Mouse (Mus musculus) neural tube, embryonic 11.5 days (tissue): ENCODE measurements around the gene Fam160b1. TPM values are rescaled to one million over a fixed set of nuclear protein-coding genes. Genes with fewer than 3 reads are reported as not detected.

ENCODE experiments used
- ATAC-seq: fragments of 200-750 bp; cut with Nextera tagmentation; 2 replicates; pipeline ENCODE4 v1.8.0; 2017; ENCODE audit warnings: moderate number of reproducible peaks, mild to moderate bottlenecking, moderate TSS enrichment, moderate library complexity; ENCODE audit not compliant: insufficient read depth, low FRiP score, low TSS enrichment
- DNase-seq: peaks from one replicate; pipeline ENCODE4 v3.0.0-alpha.2; 2015; ENCODE audit warnings: low spot score
- H3K27ac ChIP-seq: fragments of 300-500 bp; sonication (generic); 2 replicates; pipeline ENCODE4 v1.5.1; 2014; ENCODE audit warnings: low read depth, mild to moderate bottlenecking, low read length
- H3K27me3 ChIP-seq: fragments of 300-500 bp; sonication (generic); 2 replicates; pipeline ENCODE4 v1.6.1; 2014; ENCODE audit warnings: mild to moderate bottlenecking, low read length, mixed read lengths; ENCODE audit not compliant: control insufficient read depth, insufficient read depth
- H3K36me3 ChIP-seq: fragments of 300-500 bp; sonication (generic); 2 replicates; pipeline ENCODE4 v1.6.1; 2014; ENCODE audit warnings: mild to moderate bottlenecking, low read length, moderate library complexity, mixed read lengths; ENCODE audit not compliant: control insufficient read depth, insufficient read depth
- H3K4me1 ChIP-seq: fragments of 300-500 bp; sonication (generic); 2 replicates; pipeline ENCODE4 v1.6.1; 2014; ENCODE audit warnings: low read length, mixed read lengths; ENCODE audit not compliant: control insufficient read depth, insufficient read depth
- H3K4me2 ChIP-seq: fragments of 300-500 bp; sonication (generic); 2 replicates; pipeline ENCODE4 v1.6.1; 2014; ENCODE audit warnings: low read depth, mild to moderate bottlenecking, moderate library complexity
- H3K4me3 ChIP-seq: fragments of 300-500 bp; sonication (generic); 2 replicates; pipeline ENCODE4 v1.5.1; 2014; ENCODE audit warnings: low read depth, low read length
- H3K9ac ChIP-seq: fragments of 300-500 bp; sonication (generic); 2 replicates; pipeline ENCODE4 v1.6.1; 2014; ENCODE audit warnings: mild to moderate bottlenecking, low read length
- H3K9me3 ChIP-seq: fragments of 300-500 bp; sonication (generic); 2 replicates; pipeline ENCODE4 v1.6.1; 2016; ENCODE audit warnings: low read length; ENCODE audit not compliant: control insufficient read depth
- WGBS: fragments of 180-500 bp; shearing (Covaris S2); extraction: QIAGEN DNeasy Blood & Tissue Kit; methylation state at CpG from one replicate; pipeline ENCODE4 v1.1.7; 2014; 5-methylcytosine and 5-hydroxymethylcytosine counted together
- polyA plus RNA-seq: library from polyadenylated mRNA; unstranded; fragments of >200 nt; fragmentation: Nextera tagmentation; extraction: Ambion mirVana; gene quantifications from 2 replicates; pipeline ENCODE4 v1.2.1, GENCODE M21; 2014

The Fam160b1 gene
- polyA plus RNA-seq, 1 experiment from 2014 or later = 17.7 TPM

DNA sequence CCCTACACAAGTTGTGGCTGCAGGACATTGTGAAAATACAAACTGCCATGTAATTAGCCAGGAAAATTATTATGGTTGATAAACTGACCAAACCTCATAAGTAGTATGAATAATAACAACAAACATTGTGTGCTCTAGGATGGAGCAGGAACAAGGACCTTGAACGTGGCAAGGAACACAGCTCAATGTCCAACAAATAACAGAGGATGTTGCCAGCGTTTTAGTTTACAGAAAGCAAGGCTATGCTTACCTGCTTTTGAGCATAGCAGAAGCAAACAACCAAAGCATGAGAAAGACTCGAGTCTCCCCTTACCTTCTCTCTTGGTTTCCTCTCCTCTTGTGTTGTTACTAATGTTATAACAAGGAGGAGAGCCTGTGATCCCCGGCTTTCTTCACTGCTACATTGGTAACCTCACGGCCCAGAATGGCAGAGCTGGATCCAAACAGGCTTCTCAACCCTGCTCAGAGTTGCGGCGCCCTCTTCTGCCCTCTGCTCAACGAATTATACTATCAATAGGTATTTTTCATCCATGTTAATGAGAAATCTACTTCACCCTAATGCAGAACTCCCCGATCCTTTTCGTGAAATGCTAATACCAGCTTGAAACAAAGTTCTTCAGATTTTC is 666 bp upstream of the Fam160b1 start:
- no peak overlapping the region for H3K27ac ChIP-seq
- ATAC-seq = no peak
- WGBS = 57% methylated on average over 10 of the region's 10 CpGs
- peak overlapping the region; percentile 46 for H3K4me2 ChIP-seq
- peak overlapping the region; percentile 88 for H3K4me3 ChIP-seq
- H3K9me3 ChIP-seq = no peaks in the 10 kb centered on the region
- no peaks in the 10 kb centered on the region for H3K27me3 ChIP-seq
- DNase-seq = no peak
- H3K4me1 ChIP-seq = peaks cover 19% of the 10 kb centered on the region
- no peaks in the 10 kb centered on the region for H3K36me3 ChIP-seq
- H3K9ac ChIP-seq = peak overlapping the region; percentile 32; the same call in 1 of the 2 replicates

DNA sequence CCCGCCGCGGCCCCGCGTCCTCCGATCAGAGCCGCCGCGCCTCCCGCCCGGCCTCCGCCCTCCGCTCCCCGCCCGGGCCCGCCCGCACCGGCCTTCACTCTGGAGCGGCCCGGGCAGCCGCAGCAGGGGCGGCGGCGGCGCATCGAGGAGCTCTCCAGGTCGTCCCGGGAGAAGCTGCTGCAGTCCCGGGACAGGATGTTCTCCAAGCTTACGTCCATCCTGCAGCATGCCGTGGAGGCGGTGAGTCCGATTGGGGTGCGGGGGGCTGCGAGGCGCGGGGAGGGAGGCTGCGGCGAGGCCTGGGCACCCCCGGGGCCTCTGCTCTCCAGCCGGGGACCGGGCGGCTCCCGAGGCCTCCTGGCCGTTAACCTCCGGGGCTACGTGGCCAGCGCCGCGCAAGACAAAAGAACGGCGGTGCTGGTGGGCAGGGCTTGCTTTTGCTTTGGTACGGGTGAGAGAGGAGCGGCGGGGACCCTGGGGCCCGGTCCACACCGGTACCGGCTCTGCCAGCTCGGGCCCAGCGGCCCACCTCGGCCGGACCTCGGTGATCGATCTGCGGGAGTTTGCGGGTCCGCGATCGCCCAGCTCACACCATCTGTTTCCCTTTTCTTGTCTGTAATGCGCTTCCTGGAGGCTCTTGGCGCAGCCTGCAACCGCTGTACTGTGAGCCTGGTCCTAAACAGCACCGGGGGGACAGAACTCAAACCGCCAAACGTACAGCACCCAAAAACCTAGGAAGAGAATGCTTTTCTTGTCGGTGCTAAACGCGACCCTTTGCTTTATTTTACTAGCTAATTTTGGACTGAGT is 855 bp downstream of the Fam160b1 start:
- peak overlapping the region; percentile 55 for H3K4me2 ChIP-seq
- ATAC-seq (peak; percentile 75), DNase-seq (peak; percentile 71)
- H3K9me3 ChIP-seq = no peaks in the 10 kb centered on the region
- under 1% methylated on average over 62 of the region's 78 CpGs for WGBS
- peak overlapping the region; percentile 98 for H3K9ac ChIP-seq
- no peaks in the 10 kb centered on the region for H3K36me3 ChIP-seq
- H3K27me3 ChIP-seq = no peaks in the 10 kb centered on the region
- H3K4me3 ChIP-seq = peak overlapping the region; percentile 88
- peak overlapping the region; percentile 92 for H3K27ac ChIP-seq
- H3K4me1 ChIP-seq = peaks cover 28% of the 10 kb centered on the region

DNA sequence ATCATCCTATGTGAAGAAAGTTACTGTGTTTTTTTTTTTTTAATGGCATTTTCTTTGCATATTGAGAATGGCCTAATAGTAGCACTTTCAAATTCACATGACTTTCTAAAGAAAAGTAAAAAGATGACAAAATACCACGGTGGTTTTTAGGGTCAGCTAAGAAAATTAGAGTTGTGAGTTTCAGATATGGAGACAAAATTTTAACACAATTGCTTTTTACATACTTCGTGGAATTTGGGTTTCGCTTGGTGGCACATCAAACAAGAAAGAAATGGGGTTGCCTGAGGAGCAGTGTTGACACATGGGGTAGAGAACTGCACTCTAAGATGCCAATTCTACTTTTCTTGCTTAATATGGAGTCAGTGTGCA is 1.4 kb downstream of the Fam160b1 start:
- Histone ChIP-seq H3K4me3 (peak overlapping the region; percentile 88), H3K4me1 (peaks cover 30% of the 10 kb centered on the region), H3K9me3 (no peaks in the 10 kb centered on the region), H3K27ac (peak overlapping the region; percentile 92), H3K27me3 (no peaks in the 10 kb centered on the region), H3K9ac (peak overlapping the region; percentile 98), H3K4me2 (peak overlapping the region; percentile 55), H3K36me3 (no peaks in the 10 kb centered on the region)
- WGBS = 19% methylated on average over 3 of the region's 3 CpGs
- DNase-seq (no peak), ATAC-seq (no peak)

DNA sequence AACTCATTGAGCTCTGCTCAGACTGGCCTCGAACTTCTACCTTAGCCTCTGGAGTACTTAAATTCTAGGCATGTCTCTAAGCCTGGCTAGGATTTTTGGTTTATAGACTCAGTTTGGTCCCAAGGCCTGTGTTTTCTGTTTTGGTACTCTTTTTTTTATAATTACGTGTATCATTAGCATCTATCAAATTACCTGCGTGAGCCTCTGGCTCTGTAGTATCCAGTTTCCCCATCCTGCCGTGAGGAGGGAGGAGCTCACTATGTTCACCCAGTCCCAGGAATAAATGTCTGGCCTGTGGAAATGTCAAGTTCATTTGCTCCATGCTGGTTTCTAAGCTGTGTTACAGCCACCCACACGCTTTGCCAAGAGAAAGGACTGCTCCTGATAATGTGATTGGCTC is 2.1 kb downstream of the Fam160b1 start:
- no peaks in the 10 kb centered on the region for H3K27me3 ChIP-seq
- 58% methylated on average over 5 of the region's 5 CpGs for WGBS
- no peaks in the 10 kb centered on the region for H3K9me3 ChIP-seq
- peak overlapping the region; percentile 12; the same call in 1 of the 2 replicates for H3K4me3 ChIP-seq
- peaks cover 30% of the 10 kb centered on the region for H3K4me1 ChIP-seq
- ATAC-seq = no peak
- H3K4me2 ChIP-seq = peak overlapping the region; percentile 25
- no peaks in the 10 kb centered on the region for H3K36me3 ChIP-seq
- H3K9ac ChIP-seq = no peak overlapping the region
- no peak for DNase-seq
- no peak overlapping the region for H3K27ac ChIP-seq

DNA sequence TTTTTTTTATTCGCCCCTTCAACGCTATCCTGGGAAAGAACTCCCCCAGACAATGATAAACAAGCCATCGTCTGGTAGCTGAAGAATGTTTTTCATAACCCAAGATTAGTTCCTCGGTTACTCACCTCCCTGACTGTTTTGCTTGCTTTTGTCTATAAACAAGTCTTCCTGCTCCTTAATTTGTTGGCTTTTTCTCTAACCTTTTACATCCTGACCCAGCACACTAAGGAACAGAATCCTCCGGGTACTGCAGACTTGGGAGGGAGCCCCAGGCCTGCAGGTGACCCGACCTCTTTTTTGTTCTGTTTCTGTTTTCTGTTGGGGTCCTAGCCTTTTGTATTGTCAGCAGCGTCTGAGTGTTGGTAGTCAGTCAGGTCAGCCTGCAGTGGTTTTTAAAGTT is 2.6 kb downstream of the Fam160b1 start:
- no peaks in the 10 kb centered on the region for H3K36me3 ChIP-seq
- no peak for ATAC-seq
- no peaks in the 10 kb centered on the region for H3K9me3 ChIP-seq
- WGBS = 55% methylated on average over 7 of the region's 7 CpGs
- no peak overlapping the region; the same call in 1 of the 2 replicates for H3K4me3 ChIP-seq
- no peak overlapping the region for H3K9ac ChIP-seq
- H3K4me1 ChIP-seq = peaks cover 30% of the 10 kb centered on the region
- H3K27ac ChIP-seq = no peak overlapping the region
- peak overlapping the region; percentile 25 for H3K4me2 ChIP-seq
- H3K27me3 ChIP-seq = no peaks in the 10 kb centered on the region
- no peak for DNase-seq

DNA sequence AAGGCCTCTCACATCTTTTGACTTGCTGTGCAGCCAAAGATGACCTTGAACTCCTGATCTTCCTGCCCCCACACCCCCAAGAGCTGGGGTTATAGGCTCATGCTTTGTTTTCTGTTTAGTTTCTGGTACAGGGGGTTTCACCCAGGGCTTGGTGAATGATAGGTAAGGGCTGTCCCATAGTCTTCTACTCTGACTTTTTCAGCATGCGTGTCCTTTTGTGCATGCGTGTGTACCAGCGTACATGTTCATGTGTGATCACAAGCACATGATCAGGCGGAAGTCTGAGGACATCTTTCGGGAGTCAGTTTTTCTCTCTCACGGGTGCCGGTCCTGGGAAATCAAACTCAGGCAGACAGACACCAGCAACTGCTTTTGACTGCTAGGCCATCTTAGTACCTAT is 3.1 kb downstream of the Fam160b1 start:
- peaks cover 30% of the 10 kb centered on the region for H3K4me1 ChIP-seq
- no peaks in the 10 kb centered on the region for H3K27me3 ChIP-seq
- H3K9ac ChIP-seq = no peak overlapping the region
- WGBS = 94% methylated on average over 7 of the region's 7 CpGs
- no peaks in the 10 kb centered on the region for H3K36me3 ChIP-seq
- no peak for DNase-seq
- no peak overlapping the region for H3K4me2 ChIP-seq
- no peak overlapping the region for H3K27ac ChIP-seq
- no peak for ATAC-seq
- H3K4me3 ChIP-seq = no peak overlapping the region
- H3K9me3 ChIP-seq = no peaks in the 10 kb centered on the region

DNA sequence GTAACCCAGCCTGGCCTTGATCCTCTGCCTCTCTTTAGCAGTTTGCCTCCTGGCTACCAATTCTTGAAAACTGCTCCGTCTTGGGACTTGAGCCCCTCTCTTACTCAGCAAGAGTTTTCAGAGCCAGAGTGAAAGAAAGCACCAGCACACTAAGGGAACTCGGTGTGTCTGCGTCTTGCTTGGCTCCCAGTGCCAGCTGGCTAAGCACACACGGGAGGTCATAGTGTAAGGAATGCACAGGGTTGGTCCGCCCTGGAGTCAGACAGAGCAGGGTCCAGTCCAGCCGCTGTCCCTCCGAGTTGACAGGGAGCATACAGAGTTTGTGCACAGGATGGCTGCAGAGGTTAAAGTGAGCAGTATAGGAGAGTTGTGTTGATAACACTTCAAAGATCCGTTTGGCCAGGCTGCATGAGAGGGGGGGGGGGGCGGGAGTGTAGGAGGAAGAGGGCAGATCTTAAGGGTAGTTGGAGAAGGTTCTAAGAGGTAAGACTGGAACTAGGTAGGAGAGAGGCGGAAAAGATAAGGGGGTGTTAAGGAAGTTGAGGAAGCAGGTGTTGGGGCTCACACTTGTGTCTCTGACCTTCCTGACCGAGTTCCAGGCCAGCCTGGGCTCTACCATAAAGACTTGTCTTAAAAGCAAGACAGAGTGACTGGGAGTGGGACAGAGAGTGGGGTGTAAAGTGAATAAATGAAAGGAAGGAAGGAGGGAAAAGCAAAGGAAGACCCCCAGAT is 4.6 kb downstream of the Fam160b1 start:
- WGBS = 58% methylated on average over 11 of the region's 11 CpGs
- DNase-seq (no peak), ATAC-seq (no peak)
- Histone ChIP-seq H3K4me3 (no peak overlapping the region), H3K4me2 (no peak overlapping the region), H3K36me3 (no peaks in the 10 kb centered on the region), H3K27ac (0 out of 2 replicates have a peak overlapping the region, but pooled peaks have one; percentile 23), H3K9me3 (no peaks in the 10 kb centered on the region), H3K27me3 (no peaks in the 10 kb centered on the region), H3K9ac (no peak overlapping the region), H3K4me1 (peaks cover 27% of the 10 kb centered on the region)

DNA sequence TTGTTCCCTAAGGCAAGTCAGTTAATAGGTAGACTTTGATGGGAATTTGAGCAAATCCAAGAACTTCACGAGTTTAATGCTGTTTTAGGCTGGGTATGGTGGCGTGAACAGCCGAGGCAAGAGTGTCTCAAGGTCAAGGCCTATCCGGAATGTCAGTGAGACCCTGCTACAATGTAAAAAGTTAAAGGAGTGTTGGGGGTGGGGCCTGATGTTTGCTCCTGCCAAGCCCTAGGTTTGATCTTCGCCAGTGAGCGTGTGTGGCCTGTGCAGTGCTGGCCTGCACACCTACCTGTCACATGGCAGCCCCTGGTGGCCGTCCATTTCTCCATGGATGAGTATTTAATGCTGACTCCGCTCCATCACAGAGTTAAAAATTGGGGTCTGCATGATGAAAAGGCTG is 5.5 kb downstream of the Fam160b1 start:
- 82% methylated on average over 8 of the region's 8 CpGs for WGBS
- no peak overlapping the region for H3K4me2 ChIP-seq
- H3K4me3 ChIP-seq = no peak overlapping the region
- H3K4me1 ChIP-seq = peaks cover 24% of the 10 kb centered on the region
- no peaks in the 10 kb centered on the region for H3K36me3 ChIP-seq
- DNase-seq = no peak
- no peaks in the 10 kb centered on the region for H3K9me3 ChIP-seq
- no peaks in the 10 kb centered on the region for H3K27me3 ChIP-seq
- no peak overlapping the region for H3K9ac ChIP-seq
- ATAC-seq = no peak
- H3K27ac ChIP-seq = no peak overlapping the region
